Mouse (Mus musculus): ENCODE results near the gene Nid1. TPM values are rescaled to one million over a fixed set of nuclear protein-coding genes. Genes with fewer than 3 reads are reported as not detected.
"Not testable (repeated sequence)": the region's sequence is repeated elsewhere in the genome, so short reads cannot be mapped to it uniquely, and the experiment has no call there.

The Nid1 gene
- polyA plus RNA-seq, 1 experiment from 2014 or later, result 37.8 TPM

DNA sequence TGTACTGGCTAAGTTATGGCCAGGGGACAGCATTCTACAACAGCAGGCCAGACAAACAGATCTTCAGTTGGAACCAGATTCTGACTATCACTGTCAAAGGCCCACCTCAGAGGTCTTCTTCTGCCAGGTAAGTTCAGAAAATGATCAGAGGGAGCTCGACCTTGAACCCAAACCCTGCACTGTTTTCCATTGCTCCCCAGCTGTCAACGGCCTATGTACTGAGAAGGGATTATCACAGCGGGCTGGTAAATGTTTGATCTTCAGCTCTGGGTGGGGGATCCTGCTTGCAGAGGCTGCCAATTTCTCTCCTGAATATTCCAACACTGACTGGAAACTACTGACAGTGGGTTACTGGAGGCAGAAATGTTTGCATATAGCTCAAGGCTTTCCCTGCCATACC, 23.1 kb upstream of the Nid1 start:
- Histone ChIP-seq H3K27me3 (ENCODE audit: control insufficient read depth, insufficient read depth, low read depth, low read length) (no peaks in the 10 kb centered on the region), H3K9me3 (replicated peaks; ENCODE audit: control insufficient read depth, low read length) (no peaks in the 10 kb centered on the region), H3K4me1 (ENCODE audit: control insufficient read depth, low read depth, low read length) (no peaks in the 10 kb centered on the region), H3K4me2 (ENCODE audit: low read depth, low read length) (no peak overlapping the region), H3K9ac (ENCODE audit: low read depth, low read length) (no peak overlapping the region), H3K27ac (ENCODE audit: low read length) (no peak overlapping the region), H3K4me3 (ENCODE audit: low read depth, low read length) (no peak overlapping the region), H3K36me3 (ENCODE audit: control insufficient read depth, insufficient read depth) (no peaks in the 10 kb centered on the region)
- WGBS (ENCODE audit: insufficient replicate concordance), result 30% methylated on average over 3 of the region's 3 CpGs
- peak; percentile 77 for ATAC-seq (ENCODE audit: low read depth)

DNA sequence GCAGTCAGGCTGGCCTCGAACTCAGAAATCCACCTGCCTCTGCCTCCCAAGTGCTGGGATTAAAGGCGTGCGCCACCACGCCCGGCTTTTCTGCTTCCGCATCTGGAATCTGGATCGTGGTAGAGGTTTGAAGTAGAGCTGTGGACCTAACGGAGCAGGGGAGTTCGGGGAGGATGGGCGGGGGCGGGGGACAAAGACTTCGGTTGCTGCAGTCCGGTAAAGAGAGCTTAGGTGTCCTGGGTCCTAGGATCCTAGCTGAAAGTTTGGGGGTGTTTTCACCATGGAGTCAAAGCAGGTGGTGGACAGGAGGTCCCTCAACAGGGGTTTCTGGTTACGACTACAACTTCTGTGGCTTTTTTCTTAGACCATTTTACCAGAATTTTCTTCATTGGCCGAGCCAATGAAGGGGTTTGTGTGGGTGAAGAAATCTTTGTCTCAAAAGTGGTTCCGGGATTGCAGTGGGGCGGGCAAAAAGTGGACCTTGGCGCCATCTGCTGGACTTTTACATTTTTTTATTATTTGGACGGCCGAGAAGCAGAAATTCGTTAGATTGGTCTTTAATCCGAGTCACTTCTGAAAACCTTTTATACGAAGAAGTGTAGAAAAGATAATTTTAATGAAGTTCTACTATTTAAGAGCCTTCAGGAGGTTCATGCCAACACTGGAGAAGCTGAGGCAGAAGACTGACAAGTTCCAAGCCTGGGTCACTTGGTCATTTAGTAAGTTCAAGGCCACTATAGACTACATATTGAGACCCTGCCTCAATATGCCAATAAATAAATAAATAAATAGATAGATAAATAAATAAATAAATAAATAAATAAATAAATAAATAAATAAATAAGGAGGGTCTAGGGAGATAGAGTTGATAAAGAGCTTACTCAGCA, 22.0 kb upstream of the Nid1 start:
- not testable (repeated sequence) for H3K36me3 ChIP-seq (ENCODE audit: control insufficient read depth, insufficient read depth); H3K27ac ChIP-seq (ENCODE audit: low read length); H3K4me1 ChIP-seq (ENCODE audit: control insufficient read depth, low read depth, low read length); H3K27me3 ChIP-seq (ENCODE audit: control insufficient read depth, insufficient read depth, low read depth, low read length); H3K4me2 ChIP-seq (ENCODE audit: low read depth, low read length); H3K4me3 ChIP-seq (ENCODE audit: low read depth, low read length); H3K9ac ChIP-seq (ENCODE audit: low read depth, low read length); H3K9me3 ChIP-seq (replicated peaks; ENCODE audit: control insufficient read depth, low read length)
- peak; percentile 16; the same call in 1 of the 2 replicates for ATAC-seq (ENCODE audit: low read depth)
- WGBS (ENCODE audit: insufficient replicate concordance), result 27% methylated on average over 23 of the region's 23 CpGs

DNA sequence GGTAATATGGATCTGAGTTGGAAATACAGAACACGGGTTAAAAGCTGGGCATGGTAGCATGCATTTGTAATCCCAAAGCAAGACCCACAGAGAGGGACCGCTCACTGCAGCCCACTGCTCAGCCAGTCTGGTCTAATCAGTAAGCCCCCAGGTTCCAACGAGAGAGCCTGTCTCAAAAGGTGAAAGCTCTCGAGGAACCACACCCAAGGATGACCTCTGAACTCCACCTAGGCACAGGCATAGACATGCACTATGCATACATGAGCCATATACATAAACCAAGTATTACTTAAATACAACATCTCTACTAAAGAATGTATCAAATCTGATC, 21.4 kb upstream of the Nid1 start:
- not testable (repeated sequence) for H3K36me3 ChIP-seq (ENCODE audit: control insufficient read depth, insufficient read depth); ATAC-seq (ENCODE audit: low read depth)

DNA sequence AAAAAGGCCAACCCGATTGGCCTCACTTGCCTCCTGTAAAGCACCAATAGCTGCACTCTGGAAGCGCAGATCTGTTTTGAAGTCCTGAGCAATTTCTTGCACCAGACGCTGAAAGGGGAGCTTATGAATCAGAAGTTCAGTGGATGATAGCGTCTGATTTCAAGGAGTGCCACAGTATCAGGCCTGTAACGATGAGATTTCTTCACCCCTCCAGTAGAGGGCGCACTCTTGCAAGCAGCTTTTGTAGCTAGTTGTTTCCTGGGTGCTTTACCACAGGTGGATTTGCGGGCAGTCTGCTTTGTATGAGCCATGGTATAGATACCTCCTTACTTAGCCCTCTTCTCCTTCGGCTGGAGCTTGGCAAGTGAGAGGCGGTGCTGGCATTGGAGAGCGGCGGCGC, 18.5 kb upstream of the Nid1 start:
- not testable (repeated sequence) for H3K36me3 ChIP-seq (ENCODE audit: control insufficient read depth, insufficient read depth); H3K4me3 ChIP-seq (ENCODE audit: low read depth, low read length); H3K4me2 ChIP-seq (ENCODE audit: low read depth, low read length); H3K27ac ChIP-seq (ENCODE audit: low read length); H3K9ac ChIP-seq (ENCODE audit: low read depth, low read length); H3K27me3 ChIP-seq (ENCODE audit: control insufficient read depth, insufficient read depth, low read depth, low read length); H3K4me1 ChIP-seq (ENCODE audit: control insufficient read depth, low read depth, low read length); H3K9me3 ChIP-seq (replicated peaks; ENCODE audit: control insufficient read depth, low read length); ATAC-seq (ENCODE audit: low read depth)
- 82% methylated on average over 6 of the region's 12 CpGs for WGBS (ENCODE audit: insufficient replicate concordance)

More for the DNA sequence above, 21.4 kb upstream of the Nid1 start:
- H3K27ac ChIP-seq (ENCODE audit: low read length); H3K4me1 ChIP-seq (ENCODE audit: control insufficient read depth, low read depth, low read length); H3K9ac ChIP-seq (ENCODE audit: low read depth, low read length); H3K27me3 ChIP-seq (ENCODE audit: control insufficient read depth, insufficient read depth, low read depth, low read length); H3K4me3 ChIP-seq (ENCODE audit: low read depth, low read length); H3K9me3 ChIP-seq (replicated peaks; ENCODE audit: control insufficient read depth, low read length); H3K4me2 ChIP-seq (ENCODE audit: low read depth, low read length): not testable (repeated sequence)
- WGBS (ENCODE audit: insufficient replicate concordance), result 57% methylated on average over 1 of the region's 4 CpGs

DNA sequence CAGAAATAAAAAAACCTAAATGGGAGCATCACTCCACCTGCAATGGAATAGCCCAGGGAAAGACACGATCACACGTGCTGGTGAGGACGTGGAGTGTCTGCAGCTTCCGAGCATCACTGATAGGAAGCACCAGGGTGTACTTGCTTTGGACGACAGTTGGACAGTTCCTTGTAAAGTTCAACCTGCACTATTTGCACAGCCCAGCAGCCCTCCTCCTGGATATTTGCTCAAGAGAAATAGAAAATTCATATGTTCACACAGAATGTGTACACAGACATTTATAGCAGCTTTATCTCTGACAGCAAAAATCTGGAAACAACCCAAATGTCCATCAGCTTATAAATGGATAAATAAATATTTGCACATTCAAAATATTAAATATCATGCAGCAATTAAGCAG, 14.1 kb upstream of the Nid1 start:
- not testable (repeated sequence) for H3K27me3 ChIP-seq (ENCODE audit: control insufficient read depth, insufficient read depth, low read depth, low read length); H3K4me3 ChIP-seq (ENCODE audit: low read depth, low read length); H3K4me1 ChIP-seq (ENCODE audit: control insufficient read depth, low read depth, low read length); H3K9me3 ChIP-seq (replicated peaks; ENCODE audit: control insufficient read depth, low read length); H3K4me2 ChIP-seq (ENCODE audit: low read depth, low read length); H3K27ac ChIP-seq (ENCODE audit: low read length); ATAC-seq (ENCODE audit: low read depth); H3K9ac ChIP-seq (ENCODE audit: low read depth, low read length); H3K36me3 ChIP-seq (ENCODE audit: control insufficient read depth, insufficient read depth)
- 0% methylated on average over 1 of the region's 5 CpGs for whole genome bisulfite sequencing (ENCODE audit: insufficient replicate concordance)

DNA sequence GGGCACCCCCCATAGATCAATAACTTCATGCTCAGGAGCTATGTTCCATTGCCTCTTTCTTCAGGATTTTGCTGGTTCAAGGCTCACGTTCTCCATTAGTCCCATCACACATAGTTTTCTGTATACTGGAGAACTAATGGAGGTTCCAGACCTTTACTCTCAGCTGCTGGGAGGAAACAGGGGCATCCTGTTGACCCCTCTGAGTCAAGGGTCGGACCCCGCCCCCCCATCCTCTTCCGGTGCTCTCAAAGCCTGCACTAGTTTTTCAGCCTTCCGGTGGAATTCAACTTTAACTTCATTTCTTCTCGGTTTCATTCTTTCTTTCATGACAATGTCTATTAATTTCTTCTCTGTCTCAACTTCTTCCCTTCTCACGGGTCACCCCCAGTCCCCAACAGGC, 1.2 kb upstream of the Nid1 start:
- H3K36me3 ChIP-seq (ENCODE audit: control insufficient read depth, insufficient read depth); H3K27ac ChIP-seq (ENCODE audit: low read length); H3K9ac ChIP-seq (ENCODE audit: low read depth, low read length); H3K4me3 ChIP-seq (ENCODE audit: low read depth, low read length); H3K9me3 ChIP-seq (replicated peaks; ENCODE audit: control insufficient read depth, low read length); H3K4me2 ChIP-seq (ENCODE audit: low read depth, low read length); H3K27me3 ChIP-seq (ENCODE audit: control insufficient read depth, insufficient read depth, low read depth, low read length); H3K4me1 ChIP-seq (ENCODE audit: control insufficient read depth, low read depth, low read length); ATAC-seq (ENCODE audit: low read depth): not testable (repeated sequence)
- whole genome bisulfite sequencing (ENCODE audit: insufficient replicate concordance), result 44% methylated on average over 2 of the region's 7 CpGs

DNA sequence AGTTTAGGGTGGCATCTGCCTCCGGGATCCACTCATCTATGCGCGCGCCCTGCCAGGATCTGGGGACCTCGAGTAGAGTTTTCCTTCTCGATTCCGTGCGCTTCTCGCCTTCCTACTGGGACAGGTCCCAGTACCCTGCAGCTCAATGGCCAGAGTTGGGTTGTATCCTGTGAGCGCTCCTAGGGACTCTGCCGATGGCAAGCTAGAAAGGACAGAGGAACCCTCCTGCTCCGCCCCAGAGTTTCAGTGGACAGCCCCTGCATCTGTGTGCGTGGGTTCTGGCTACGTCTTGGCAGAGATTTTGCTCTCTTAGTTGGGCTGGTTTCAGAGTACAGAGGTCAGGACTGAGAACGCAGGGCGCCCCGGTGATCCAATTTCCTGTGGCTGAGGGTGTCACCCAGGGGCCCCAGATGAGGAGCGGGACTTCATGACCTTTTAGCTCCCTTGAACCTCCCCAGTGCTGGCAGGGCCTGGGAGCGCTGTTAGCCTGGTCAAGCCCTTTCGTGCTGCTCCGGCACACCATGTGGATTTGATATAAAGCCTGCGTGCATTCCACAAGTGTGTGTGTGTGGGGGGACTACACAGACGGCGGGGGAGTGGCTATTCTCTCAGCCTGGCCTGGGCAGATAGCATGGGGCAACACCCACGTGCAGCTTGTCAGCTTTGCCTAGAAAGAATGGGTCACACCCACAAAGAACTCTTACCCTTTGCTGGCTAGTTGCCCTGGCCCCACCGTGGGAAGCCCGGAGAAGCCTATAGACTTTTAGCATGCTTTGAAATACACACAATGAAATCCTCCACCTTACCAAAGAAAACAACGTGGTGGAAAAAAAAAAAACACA, 982 bp downstream of the Nid1 start:
- H3K27me3 ChIP-seq (ENCODE audit: control insufficient read depth, insufficient read depth, low read depth, low read length); H3K9ac ChIP-seq (ENCODE audit: low read depth, low read length); H3K36me3 ChIP-seq (ENCODE audit: control insufficient read depth, insufficient read depth); H3K27ac ChIP-seq (ENCODE audit: low read length); H3K4me1 ChIP-seq (ENCODE audit: control insufficient read depth, low read depth, low read length); H3K4me3 ChIP-seq (ENCODE audit: low read depth, low read length); H3K4me2 ChIP-seq (ENCODE audit: low read depth, low read length); H3K9me3 ChIP-seq (replicated peaks; ENCODE audit: control insufficient read depth, low read length): not testable (repeated sequence)
- 3% methylated on average over 14 of the region's 28 CpGs for WGBS (ENCODE audit: insufficient replicate concordance)
- ATAC-seq (ENCODE audit: low read depth), result peak; percentile 74

DNA sequence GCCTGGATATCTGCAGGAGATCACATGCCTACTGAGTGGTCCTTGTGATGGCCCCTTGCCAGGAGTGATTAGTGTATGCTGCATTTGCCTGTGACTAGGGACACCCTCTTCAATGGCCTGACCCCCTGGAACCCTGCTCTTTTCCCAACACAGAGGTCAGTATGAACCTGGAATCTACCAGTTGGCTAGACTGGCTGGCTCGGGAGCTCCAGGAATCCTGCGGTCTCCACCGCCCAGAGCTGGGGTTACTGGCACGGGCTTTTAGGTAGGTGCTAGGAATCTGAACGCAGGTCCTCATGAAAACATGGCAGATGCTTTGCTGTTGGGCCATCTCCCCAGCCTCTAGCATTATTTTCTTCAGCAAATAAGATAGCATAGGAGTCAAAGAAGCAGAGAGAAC, 8.2 kb downstream of the Nid1 start:
- not testable (repeated sequence) for H3K27ac ChIP-seq (ENCODE audit: low read length); H3K4me2 ChIP-seq (ENCODE audit: low read depth, low read length); H3K4me1 ChIP-seq (ENCODE audit: control insufficient read depth, low read depth, low read length); H3K27me3 ChIP-seq (ENCODE audit: control insufficient read depth, insufficient read depth, low read depth, low read length); H3K4me3 ChIP-seq (ENCODE audit: low read depth, low read length); H3K9ac ChIP-seq (ENCODE audit: low read depth, low read length); H3K9me3 ChIP-seq (replicated peaks; ENCODE audit: control insufficient read depth, low read length); H3K36me3 ChIP-seq (ENCODE audit: control insufficient read depth, insufficient read depth); ATAC-seq (ENCODE audit: low read depth)
- 72% methylated on average over 5 of the region's 5 CpGs for WGBS (ENCODE audit: insufficient replicate concordance)

Measured in liver, embryonic 16.5 days (tissue).